Mouse (Mus musculus) olfactory bulb, adult 2 months (tissue): ENCODE data around the gene Polr3h.

Experiments used
- CTCF ChIP-seq: fragments of 200-500 bp; IDR thresholded peaks from 2 replicates; pipeline ENCODE4 v1.5.1; 2012; ENCODE audit warnings: low read depth, mild to moderate bottlenecking, low read length, moderate library complexity; ENCODE audit not compliant: insufficient read depth
- POLR2A ChIP-seq: fragments of 200-500 bp; IDR thresholded peaks from 2 replicates; pipeline ENCODE4 v1.6.1; 2012; ENCODE audit warnings: mild to moderate bottlenecking, low read depth, low read length, moderate library complexity; ENCODE audit not compliant: insufficient read depth

GRCm38 (mm10) chr15:81882348-81882747 is 43.7 kb downstream of the Polr3h start:
- TF ChIP-seq POLR2A (no peak), CTCF (no peak)
